ENCODE assay signal across 16 mouse cellular contexts in genomic region chr8:114564036-114564435, GRCm38 (mm10).
"Had no signal": no experiment of that assay in that cellular context is flagged by ENCODE, and none has a peak within 500 bp of the region (broad histone marks: within the 10 kb centered on the region; RNA-seq: fewer than 3 reads in every experiment).

No protein-coding gene starts in this region.

- DNase-seq: lung, embryonic 14.5 days; lung, postnatal 14 days; retina, postnatal 1 day; right cerebral cortex, postnatal 4 days; thymus, adult 2 months; thymus, postnatal 36 days had no signal

- H3K4me3 ChIP-seq: left cerebral cortex, adult 2 months; limb, embryonic 15.5 days; liver, embryonic 15.5 days; neural tube, embryonic 13.5 days; stomach, embryonic 15.5 days had no signal

- H3K9me3 ChIP-seq: limb, embryonic 15.5 days; liver, embryonic 15.5 days; neural tube, embryonic 13.5 days; stomach, embryonic 15.5 days had no signal

- H3K27ac ChIP-seq: left cerebral cortex, adult 2 months; limb, embryonic 15.5 days; liver, embryonic 15.5 days; macrophage; neural tube, embryonic 13.5 days; stomach, embryonic 15.5 days had no signal

- H3K27me3 ChIP-seq: liver, embryonic 15.5 days; megakaryocyte, embryonic 14.5 days; neural tube, embryonic 13.5 days; stomach, embryonic 15.5 days had no signal

- H3K4me1 ChIP-seq: liver, embryonic 15.5 days; megakaryocyte, embryonic 14.5 days had no signal

- H3K36me3 ChIP-seq: limb, embryonic 15.5 days; liver, embryonic 15.5 days; neural tube, embryonic 13.5 days; stomach, embryonic 15.5 days had no signal

- ATAC-seq: intestine, postnatal 0 days; midbrain, embryonic 16.5 days had no signal

- H3K4me2 ChIP-seq: limb, embryonic 15.5 days; liver, embryonic 15.5 days; lung, embryonic 14.5 days; midbrain, embryonic 11.5 days; neural tube, embryonic 13.5 days; stomach, embryonic 15.5 days had no signal

- H3K9ac ChIP-seq: limb, embryonic 15.5 days; liver, embryonic 15.5 days; lung, embryonic 14.5 days; neural tube, embryonic 13.5 days; stomach, embryonic 15.5 days had no signal
